Mouse (Mus musculus) adrenal gland, postnatal 4 days (tissue): ENCODE results near the gene Ccdc18. TPM values are rescaled to one million over a fixed set of nuclear protein-coding genes. Genes with fewer than 3 reads are reported as not detected.
A peak's percentile ranks its signal among the peaks of the same experiment; 100 is the strongest.
"Not testable (repeated sequence)": the region's sequence is repeated elsewhere in the genome, so short reads cannot be mapped to it uniquely, and the experiment has no call there.

Source experiments
- DNase-seq, 2 experiments: peaks; one replicate each; pipeline ENCODE4 v3.0.0; 2021 to 2022; ENCODE audit warnings: low spot score in 2 of 2, mixed read lengths in 2 of 2
- long read RNA-seq, 2 experiments: library from polyadenylated mRNA; stranded (forward); transcript quantifications; one replicate each; pipeline ENCODE4 v2.0.0; 2021
- total RNA-seq, 2 experiments: library from RNA; stranded (reverse); gene quantifications; 2 replicates each; pipeline ENCODE4 v1.2.3; 2021

Ccdc18 gene
- total RNA-seq, result 1 to 10 TPM; 2.7 to 3.4 TPM
- long read RNA-seq, experiment 1, partial matches to known transcripts, result 2 of 2 reads
- long read RNA-seq, experiment 1, other reads (novel, unspliced or antisense), result 0 of 2 reads
- long read RNA-seq, experiment 2, partial matches to known transcripts, result 5 of 8 reads
- long read RNA-seq, experiment 2, other reads (novel, unspliced or antisense), result 2 of 8 reads

DNA sequence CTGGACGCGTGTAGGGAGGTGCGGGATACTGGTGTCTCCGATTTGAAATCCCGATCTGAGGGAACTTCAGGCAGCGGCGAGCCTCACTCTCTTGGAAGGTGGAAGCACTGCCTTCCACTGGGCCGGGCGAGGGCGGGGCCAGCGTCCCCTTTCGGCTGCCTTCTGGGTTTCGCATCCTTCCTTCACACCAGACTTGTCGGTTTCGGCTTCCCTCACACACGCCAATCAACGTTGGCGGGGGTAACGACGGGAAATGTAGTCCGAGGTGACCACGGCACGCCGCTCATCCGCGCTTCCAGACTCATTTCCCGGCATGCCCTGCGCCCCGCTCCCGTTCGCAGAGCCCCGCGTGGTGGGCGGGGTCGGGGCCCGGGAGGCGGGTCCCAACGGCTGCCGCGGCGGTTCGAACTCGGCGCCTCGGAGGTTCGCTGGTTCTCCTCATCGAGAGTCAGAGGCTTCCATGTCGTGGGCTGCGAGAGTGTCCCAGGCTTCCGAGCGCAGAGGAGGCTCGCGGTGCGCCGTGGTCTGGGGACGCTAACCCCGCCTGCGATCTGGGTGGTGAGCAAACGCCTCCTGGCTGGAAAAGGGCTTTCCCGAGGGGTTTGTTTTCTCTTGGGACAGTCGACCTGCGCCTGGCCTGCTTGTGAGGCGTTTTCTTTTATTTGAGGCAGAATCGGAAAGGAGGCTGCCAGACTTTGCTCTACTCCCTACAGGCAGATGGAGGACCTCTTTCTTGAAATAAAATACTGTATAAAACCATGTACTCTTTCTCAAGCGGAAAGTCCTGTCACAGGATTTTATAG lies at the start of gene Ccdc18, which contains the start of gene Tmed5:
Ccdc18 (plus strand) TSS at position 435 of the 803 bp plus-strand sequence.
Tmed5 (minus strand) TSS at position 180 of the 803 bp plus-strand sequence.
- DNase-seq, result peak; percentile 85 to 88

DNA sequence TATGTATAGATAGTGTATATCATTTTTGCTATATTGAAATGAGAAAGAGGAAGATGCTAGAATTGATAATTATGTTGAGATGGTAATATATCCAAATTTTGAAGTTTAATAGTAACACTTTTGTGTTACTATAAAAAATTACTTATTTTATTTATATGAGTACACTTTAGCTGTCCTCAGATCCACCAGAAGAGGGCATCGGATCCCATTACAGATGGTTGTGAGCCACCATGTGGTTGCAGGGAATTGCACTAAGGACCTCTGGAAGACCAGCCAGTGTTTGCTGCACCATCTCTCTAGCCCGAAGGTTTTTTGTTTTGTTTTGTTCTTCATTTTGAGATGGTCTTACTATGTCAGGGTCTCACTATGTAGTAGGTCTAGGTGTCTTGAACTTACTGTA lies 47.2 kb upstream of the Ccdc18 start:
- no peak for DNase-seq

DNA sequence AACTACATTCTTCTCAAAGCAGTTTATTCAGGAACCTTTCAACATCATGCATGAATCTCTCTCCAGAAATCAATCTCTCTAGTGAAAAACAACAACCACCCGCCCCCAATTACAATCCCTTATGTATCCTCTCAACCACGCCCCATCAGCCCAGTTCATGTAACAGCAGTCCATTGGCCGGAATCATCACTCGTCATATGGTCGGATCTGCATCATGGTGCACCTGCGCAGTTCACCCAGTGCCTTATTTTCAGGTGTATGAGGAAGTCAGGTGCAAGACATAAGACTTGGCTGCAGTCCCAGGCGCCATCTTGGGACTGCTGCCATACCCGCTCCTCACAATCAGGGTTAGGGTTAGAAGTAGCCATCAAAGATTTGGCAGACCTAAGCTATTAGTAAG lies 39.9 kb upstream of the Ccdc18 start:
- not testable (repeated sequence) for DNase-seq

DNA sequence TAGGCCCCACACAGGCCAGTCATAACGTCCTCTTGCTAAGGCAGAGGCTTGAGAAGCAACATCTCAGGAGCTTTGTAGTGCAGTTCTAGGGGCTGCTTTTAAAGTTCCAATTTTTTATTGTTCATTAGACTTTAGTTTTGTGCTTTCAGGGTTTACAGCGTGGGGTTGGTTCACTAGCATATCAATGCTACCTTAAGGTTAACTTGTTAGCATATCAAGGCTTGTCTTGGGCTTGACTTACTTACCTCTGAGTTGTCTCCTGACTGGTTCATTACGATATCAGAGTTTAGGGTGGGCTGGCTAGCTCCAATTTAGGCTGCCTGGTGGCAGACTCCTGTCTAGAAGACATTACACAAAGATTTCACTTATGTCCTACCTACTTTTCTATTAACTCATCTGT lies 35.0 kb upstream of the Ccdc18 start:
- DNase-seq, result no peak

DNA sequence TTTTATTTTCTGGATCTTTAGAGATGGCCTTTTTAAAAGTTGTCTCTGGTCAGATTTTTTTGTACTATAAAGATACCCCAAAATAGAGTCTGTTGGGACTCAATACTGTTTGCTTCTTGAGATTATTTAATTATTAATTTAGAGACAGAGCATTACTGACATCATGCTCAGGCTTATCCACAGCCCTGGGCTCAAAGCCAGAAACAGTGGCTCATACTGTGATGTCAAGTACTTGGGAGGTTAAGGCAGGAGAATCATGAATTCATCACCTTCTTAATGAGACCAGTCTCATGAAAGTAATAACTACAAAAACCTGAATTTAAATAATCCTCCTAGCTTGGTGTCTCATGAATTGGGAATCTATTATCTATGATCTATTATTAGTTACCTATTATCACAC lies 32.5 kb upstream of the Ccdc18 start:
- no peak for DNase-seq

DNA sequence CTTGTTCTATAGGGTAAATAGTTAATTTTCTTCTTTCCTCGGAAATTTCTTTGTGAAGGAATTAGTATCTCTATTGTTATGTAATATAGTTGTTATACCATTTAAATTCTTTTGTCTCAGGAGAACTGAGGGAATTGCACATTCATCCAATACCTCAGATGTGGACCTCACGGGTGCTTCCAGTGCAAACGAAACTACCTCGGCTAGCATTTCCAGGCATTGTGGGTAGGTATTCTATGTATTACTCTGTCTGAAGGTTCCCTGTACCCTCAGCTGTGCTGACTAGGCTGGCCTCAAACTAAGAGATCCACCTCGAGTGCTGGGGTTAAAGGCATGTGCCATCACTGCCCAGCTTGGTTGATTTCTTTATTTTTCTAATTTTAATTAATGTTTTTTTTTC lies 28.4 kb upstream of the Ccdc18 start:
- DNase-seq, result no peak

DNA sequence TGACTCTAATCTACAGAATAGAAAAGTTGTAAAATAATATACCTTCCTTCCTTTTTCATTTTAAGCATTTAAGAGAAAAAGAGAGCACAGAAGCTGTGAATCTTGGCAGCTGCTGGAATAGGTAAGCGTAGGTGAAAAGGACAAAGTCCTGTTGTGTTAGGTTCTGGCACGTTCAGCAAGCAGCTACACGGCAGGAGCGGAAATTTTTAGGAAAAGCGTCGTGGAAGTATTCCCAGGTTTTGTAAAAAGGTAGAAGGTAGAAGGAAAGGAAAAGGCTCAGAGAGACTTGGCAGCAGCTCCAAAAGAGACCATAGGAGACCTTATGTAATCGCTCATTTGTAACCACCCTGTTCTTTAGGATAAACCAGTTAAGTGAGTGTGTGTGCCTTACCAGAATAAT lies 23.3 kb upstream of the Ccdc18 start:
- DNase-seq, result no peak

DNA sequence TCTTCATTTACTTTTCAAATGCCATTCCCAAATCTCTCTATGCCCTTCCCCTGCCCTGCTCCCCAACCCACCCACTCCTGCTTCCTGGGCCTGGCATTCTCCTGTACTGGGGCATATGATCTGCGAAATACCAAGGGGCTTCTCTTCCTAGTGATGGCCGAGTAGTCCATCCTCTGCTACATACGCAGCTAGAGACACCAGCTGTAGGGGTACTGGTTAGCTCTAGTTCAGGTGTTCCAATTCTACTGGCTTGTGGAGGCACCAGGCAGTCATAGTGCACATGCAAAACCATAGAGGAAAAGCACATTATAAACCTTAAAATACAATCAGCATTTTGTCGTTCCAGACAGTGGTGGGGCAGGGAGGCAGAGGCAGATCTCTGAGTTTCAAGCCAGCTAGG lies 15.0 kb upstream of the Ccdc18 start:
- no peak for DNase-seq

DNA sequence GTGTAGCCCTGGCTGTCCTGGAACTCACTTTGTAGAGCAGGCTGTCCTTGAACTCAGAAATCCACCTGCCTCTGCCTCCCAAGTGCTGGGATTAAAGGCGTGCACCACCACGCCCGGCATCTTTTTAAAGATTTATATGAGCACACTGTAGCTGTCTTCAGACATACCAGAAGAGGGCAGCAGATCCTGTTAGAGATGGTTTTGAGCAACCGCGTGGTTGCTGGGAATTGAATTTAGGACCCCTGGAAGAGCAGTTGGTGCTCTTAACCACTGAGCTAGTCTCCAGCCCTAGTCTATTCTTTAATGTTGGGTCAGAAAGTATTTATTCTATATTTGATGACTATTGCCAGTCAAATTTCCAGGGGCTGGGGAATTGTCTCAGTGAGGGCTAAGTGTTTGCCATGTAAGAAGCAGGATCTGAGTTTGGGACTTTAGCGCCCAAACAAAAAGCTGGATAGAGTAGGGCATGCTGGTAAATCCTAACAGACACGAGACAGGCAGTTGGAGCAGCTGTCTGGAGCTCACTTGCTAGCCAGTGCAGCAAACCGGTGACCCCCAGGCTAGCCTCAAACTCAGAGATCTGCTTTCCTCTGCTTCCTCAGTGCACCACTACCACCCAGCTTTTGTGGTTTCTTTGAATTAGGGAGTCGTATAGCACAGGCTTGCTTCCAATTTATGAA lies 12.3 kb upstream of the Ccdc18 start:
- no peak for DNase-seq

DNA sequence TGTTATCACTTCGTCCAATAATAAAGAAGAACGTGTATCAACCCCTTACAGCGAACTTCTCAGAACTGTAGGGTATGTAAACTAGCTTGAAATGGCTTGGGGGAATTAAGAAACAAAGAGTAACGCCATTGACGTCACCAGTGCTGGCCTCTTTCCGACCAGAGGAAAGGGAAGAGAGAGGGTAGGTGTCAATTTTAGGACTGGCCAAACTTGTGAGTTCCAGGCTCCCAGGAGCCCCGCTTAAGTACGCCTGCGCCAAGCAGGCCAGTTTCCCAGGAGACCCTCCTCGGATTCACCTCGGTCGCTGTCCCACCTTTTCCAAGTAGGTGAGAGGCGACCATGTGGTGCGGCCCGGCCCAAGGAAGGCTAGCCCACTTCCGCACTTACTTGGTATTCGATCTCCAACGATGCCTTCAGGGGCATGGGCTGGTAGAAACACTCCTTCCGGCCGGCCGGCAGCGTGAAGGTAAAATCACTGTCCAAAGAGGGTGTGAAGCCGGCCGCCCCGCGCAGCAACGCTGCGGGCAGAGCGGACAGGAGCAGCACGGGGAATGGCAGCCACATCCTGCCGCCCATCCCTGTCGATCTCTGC lies 730 bp upstream of the Ccdc18 start:
- DNase-seq, result peak in 1 of 2 experiments; percentile 25

DNA sequence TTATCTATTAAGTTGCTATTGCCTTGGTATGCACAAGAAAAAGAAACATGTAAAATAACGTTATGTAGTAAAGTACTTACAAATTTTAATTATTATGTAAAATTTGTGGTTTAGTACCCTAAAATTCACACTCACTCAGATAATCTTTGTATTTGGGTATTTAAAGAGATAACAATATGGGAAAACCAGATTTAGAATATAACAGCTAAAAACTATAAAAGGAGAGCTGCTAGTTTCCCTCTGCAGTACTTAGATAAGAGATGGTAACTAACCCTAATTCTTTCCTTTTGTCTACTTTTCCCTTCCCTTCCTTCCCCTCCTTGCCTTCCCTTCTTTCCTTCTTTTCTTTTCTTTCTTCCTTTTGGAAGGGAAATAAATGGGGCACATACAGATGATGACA lies 19.9 kb downstream of the Ccdc18 start:
- DNase-seq, result no peak

DNA sequence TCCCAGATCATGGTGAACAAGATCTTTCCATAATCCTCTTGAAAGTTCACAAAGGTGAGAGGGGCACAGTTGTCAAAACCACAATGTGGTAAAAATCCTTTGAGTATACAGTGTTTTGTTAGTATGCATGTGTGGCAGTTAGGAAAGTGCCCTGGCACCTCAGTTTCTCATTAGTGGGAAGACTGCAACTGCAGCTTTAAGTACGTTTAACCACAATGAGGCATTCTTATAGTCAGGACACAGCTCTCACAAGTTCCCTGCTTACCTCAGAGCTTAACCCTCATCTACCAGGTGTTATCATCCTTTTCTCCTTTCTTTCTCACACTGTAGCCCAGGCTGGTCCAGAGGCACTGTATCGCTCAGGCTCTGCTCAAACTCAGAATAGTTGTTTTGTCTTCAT lies 28.1 kb downstream of the Ccdc18 start:
- DNase-seq, result no peak

DNA sequence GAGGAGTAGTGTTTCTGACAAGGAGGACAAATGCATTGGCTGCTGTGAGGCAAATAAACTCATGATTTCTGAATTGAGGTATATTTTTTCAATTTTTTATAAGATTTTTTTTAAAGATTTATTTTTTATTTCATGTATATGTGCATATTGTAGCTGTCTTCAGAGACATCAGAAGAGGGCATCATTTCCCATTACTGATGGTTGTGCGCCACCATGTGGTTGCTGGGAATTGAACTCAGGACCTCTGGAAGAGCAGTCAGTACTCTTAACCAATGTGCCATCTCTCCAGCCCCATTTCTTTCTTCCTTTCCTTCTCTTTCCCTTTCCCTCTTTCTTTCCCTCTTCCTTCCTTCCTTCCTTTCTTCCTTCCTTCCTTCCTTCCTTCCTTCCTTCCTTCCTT lies 31.0 kb downstream of the Ccdc18 start:
- DNase-seq, result no peak

DNA sequence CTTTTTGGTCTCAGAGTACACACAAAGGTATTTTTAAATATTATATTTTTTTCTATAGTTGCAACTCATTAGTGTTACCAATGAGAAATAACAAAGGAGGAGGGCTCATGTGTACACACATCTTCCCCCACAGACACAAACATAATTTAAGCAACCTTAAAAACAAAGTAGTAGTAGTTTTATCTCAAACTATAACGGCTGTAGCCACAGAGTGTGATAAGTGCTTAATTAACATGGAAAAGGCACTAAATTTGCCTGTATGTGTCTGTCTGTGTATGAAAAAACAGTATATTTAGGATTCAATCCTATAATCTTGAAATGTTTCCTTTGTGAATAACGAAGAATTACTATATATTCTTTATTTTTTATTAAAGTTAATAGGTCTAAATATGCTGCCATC lies 51.4 kb downstream of the Ccdc18 start:
- DNase-seq, result no peak

DNA sequence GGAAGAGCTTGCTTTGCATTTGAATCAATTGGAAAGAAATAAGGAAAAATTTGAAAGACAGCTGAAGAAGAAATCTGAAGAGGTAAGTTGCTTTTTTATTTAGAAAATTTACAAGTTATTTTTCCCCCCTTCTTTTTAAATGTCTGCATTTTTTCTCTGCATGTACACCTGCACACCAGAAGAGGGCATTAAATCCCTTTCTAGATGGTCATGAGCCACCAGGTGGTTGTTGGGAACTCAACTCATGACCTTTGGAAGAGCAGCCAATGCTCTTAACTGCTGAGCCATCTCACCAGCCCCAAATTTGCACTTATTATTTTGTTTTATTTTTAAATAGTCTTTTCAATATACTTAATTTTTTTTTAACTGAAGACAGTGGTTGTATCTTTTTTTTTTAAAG lies 56.3 kb downstream of the Ccdc18 start:
- no peak for DNase-seq

DNA sequence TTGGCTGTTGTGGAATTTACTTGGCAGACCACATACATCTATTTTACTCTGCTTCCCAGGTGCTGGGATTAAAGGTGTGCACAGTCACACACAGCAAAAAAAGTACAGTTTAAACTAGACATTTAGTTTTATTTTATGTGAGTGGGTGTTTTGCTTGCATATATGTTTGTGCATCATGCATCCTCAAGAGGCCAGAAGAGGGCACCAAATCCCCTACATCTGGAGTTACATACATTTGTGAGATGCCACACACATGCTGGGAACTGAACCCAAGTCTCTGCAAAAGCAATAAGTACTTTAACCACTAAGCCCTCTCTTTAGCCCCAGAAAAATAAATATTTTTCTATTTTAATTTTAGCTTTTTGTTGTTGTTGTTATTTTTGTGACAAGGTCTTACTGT lies 73.3 kb downstream of the Ccdc18 start:
- DNase-seq, result no peak

DNA sequence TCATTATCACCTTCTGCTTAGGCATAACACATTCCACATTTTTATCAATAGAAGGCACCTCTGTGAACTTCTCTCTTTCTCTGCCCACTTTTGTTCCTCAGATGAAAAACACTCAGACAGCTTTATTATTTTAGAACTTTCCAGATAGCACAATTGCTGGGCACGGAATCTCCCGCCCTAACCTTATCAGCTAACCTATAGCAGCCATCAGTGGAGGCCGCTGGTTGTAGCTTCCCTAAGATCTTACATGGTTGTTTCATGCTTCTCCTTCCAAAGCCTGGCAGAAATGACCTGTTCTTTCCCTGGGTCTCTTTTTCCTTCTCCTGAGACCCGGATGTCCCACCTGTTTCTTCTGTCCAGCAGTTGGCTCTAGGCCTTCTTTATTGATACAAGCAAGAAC lies 78.8 kb downstream of the Ccdc18 start:
- DNase-seq, result no peak

DNA sequence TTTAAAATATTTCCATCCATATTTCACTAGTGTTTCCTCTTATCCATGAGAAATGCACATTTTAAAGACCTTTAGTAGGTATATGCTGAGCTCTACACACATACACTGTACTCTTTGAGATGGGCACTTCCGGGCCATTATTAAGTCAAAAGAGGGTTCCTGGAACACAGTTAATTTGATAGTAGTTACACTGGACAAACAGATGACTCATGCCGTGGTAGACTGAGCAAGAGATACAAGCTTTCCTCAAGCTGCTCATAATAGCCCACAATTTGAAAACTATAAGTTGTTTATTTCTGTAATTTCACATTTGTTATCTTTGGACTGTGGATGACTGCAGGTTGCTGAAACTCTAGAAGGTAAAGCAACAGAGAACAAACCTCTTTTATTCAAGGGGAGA lies 82.3 kb downstream of the Ccdc18 start:
- DNase-seq, result no peak

DNA sequence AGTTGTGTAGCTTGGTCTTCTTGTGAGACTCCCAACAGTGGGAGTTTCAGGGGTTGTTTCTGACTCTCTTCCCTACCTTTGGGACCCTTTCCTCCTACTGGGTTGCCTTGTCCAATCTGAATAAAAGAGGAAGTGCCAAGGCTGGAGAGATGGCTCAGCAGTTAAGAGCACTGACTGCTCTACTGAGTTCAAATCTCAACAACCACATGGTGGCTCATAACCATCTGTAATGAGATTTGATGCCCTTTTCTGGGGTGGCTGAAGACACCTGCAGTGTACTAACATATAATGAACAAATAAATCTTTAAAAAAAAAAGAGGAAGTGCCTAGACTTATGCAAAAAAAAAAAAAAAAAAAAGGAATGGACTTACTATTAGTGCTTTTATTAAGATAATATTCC lies 91.4 kb downstream of the Ccdc18 start:
- DNase-seq, result no peak

DNA sequence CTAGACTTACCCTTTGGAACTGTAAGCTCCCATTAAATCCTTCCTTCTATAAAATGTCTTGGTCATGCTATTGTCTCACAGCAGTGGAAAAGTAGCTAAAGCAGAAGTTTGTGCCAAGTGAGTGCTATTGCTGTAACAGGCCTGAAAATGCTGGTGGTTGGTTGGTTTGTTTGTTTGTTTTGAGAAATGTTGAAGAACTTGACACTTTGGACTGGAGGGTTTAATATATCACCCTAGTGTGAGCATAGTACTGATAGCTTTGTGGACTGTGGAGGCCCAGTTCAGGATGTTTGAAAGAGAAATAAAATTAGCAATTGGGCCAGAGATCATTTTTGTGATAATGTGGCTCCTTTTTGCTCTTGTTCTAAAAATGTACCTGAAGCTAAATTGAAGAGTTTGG lies 93.5 kb downstream of the Ccdc18 start:
- DNase-seq, result no peak

DNA sequence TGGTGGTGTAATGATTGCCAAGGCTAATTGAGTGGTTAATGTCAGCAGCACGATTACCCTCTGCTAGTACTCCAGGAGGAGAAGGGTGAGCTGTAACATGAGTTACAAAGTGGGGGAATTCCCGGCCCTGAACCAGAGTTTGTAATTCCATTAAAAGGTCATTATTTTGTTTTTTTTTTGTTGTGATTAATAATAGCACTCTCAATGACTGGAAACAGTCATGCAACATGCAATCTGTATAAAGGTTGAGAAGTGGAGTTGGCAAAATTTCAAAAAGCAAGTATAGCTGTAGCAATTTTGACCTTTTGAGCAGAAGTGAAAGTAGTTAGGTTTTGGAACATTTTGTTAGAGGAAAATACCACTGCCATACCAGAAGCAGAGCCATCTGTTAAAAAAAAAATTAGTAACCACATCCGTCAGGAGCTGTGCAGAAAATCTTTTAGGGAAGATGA lies 113.7 kb downstream of the Ccdc18 start:
- DNase-seq, result no peak

DNA sequence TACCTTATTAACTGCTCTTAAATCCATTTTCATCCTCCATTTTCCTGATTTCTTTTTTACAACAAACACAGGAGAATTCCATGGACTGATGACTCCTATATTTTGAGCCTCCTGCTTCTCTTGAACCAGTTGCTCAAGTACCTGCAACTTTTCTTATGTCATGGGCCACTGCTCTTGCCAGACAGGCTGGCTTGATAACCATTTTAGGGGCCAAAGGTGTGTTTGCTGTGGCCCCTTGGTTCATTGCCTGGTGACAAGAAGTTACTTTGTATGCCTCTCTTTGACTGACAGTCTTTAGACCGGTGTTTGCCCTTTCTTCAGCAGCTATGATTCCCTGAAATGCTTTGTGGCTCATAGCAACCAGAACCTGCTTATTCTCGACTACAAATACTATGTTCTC lies 117.4 kb downstream of the Ccdc18 start:
- DNase-seq, result no peak
